ENCODE assay signal across 21 mouse cellular contexts in genomic region chr11:79062897-79063296, GRCm38 (mm10).
DNase-seq lines count a peak whose midpoint lies in the region; TF ChIP-seq lines count a peak whose summit lies in the region.
"Had no signal": no experiment of that assay in that cellular context is flagged by ENCODE, and none has a peak within 500 bp of the region (broad histone marks: within the 10 kb centered on the region; RNA-seq: fewer than 3 reads in every experiment).

No protein-coding gene starts in this region.

- no peak for TF ChIP-seq EP300 in heart, adult 2 months (IDR thresholded peaks at IDR 0.05; ENCODE audit: insufficient read depth, low read depth, low read length)

- 84% methylated on average over 5 of the region's 5 CpGs for WGBS in heart, embryonic 10.5 days
- WGBS in heart, adult 2 months: 78% methylated on average over 5 of the region's 5 CpGs

- H3K9me3 ChIP-seq in heart, embryonic 10.5 days: no peaks in the 10 kb centered on the region
- H3K9me3 ChIP-seq: forebrain, embryonic 13.5 days; G1E; heart, embryonic 12.5 days; hindbrain, embryonic 15.5 days had no signal

- intact Hi-C loops in heart, adult 2 months (cut with DNase I): no loop called here

- H3K4me3 ChIP-seq in heart, embryonic 10.5 days: no peak overlapping the region
- no peak overlapping the region for H3K4me3 ChIP-seq in heart, adult 2 months
- H3K4me3 ChIP-seq: forebrain, embryonic 13.5 days; heart, embryonic 12.5 days; hindbrain, embryonic 15.5 days had no signal

- TF ChIP-seq POLR2A in heart, adult 2 months (IDR thresholded peaks at IDR 0.05; ENCODE audit: insufficient read depth, low read depth, low read length): no peak
- no peak for TF ChIP-seq POLR2A in brain, embryonic 14.5 days (IDR thresholded peaks at IDR 0.05; ENCODE audit: borderline replicate concordance, extremely low read depth, insufficient read depth, insufficient read length, poor library complexity, severe bottlenecking)

- peak overlapping the region; percentile 77 for H3K27ac ChIP-seq in heart, embryonic 10.5 days
- H3K27ac ChIP-seq in heart, adult 2 months: no peak overlapping the region
- H3K27ac ChIP-seq: forebrain, embryonic 13.5 days; hindbrain, embryonic 15.5 days; kidney, postnatal 0 days; macrophage; stomach, postnatal 0 days had no signal

- no peak for TF ChIP-seq CTCF in heart, adult 2 months (IDR thresholded peaks at IDR 0.05)
- no peak for TF ChIP-seq CTCF in brain, embryonic 14.5 days (IDR thresholded peaks at IDR 0.05; ENCODE audit: borderline replicate concordance, extremely low read depth, insufficient read depth, insufficient read length)

- H3K9ac ChIP-seq in heart, adult 2 months (ENCODE audit: low read depth, low read length): no peak overlapping the region
- H3K9ac ChIP-seq: forebrain, embryonic 13.5 days; heart, embryonic 12.5 days; hindbrain, embryonic 15.5 days had no signal

- no peaks in the 10 kb centered on the region for H3K36me3 ChIP-seq in heart, embryonic 10.5 days
- no peaks in the 10 kb centered on the region for H3K36me3 ChIP-seq in heart, adult 2 months (ENCODE audit: control insufficient read depth, insufficient read depth, low read length)
- H3K36me3 ChIP-seq: G1E; heart, embryonic 12.5 days; hindbrain, embryonic 15.5 days had no signal

- no peaks in the 10 kb centered on the region for H3K79me2 ChIP-seq in heart, adult 2 months (replicated peaks; ENCODE audit: control insufficient read depth, insufficient read depth, low read length)

- DNase-seq in heart, embryonic 10.5 days (ENCODE audit: low spot score): no peak
- no peak for DNase-seq in heart, adult 2 months
- DNase-seq in layer of hippocampus, adult 18-20 months (ENCODE audit: low spot score in 2 of 2): peak; percentile 60 to 79
- DNase-seq in layer of hippocampus, postnatal 10 days (ENCODE audit: low spot score in 2 of 2): no peak
- DNase-seq in brain, embryonic 14.5 days (ENCODE audit: low read depth): peak; percentile 35
- DNase-seq in telencephalon, adult 2 months (ENCODE audit: low read depth, low spot score): peak; percentile 34
- DNase-seq in Muller cell, postnatal 12 days (ENCODE audit: inconsistent ontology term): no peak
- DNase-seq: adrenal gland, adult 2 months; cerebellum, adult 8-10 months; cerebellum, postnatal 36 days; embryo, embryonic 11 days; gastrocnemius, postnatal 36 days; kidney, adult 2 months; right cerebral cortex, postnatal 14 days had no signal

- no peaks in the 10 kb centered on the region for H3K27me3 ChIP-seq in heart, embryonic 10.5 days (ENCODE audit: insufficient read depth, poor library complexity, severe bottlenecking)
- H3K27me3 ChIP-seq in heart, adult 2 months (ENCODE audit: control insufficient read depth, insufficient read depth, low read length): no peaks in the 10 kb centered on the region
- H3K27me3 ChIP-seq: forebrain, embryonic 13.5 days; heart, embryonic 12.5 days; hindbrain, embryonic 15.5 days had no signal

- H3K4me1 ChIP-seq in heart, embryonic 10.5 days: peaks cover 85% of the 10 kb centered on the region
- H3K4me1 ChIP-seq in heart, adult 2 months (ENCODE audit: control insufficient read depth, insufficient read depth, low read length): peaks cover 22% of the 10 kb centered on the region

Comparison
In these comparisons a context has a peak if more than half of its experiments do, and no peak if none do; other contexts are left out.
1. DNase-seq: peak in layer of hippocampus, adult 18-20 months (2 of 2), brain, embryonic 14.5 days (single experiment) and telencephalon, adult 2 months (single experiment); none in heart, embryonic 10.5 days (single experiment), heart, adult 2 months (0 of 2), layer of hippocampus, postnatal 10 days (0 of 2) and Muller cell, postnatal 12 days (single experiment).